Mouse (Mus musculus) erythroblast, embryonic 14.5 days (primary cell): ENCODE data around the gene Efna5.

Experiments
- GATA1 ChIP-seq: IDR thresholded peaks from 2 replicates; pipeline ENCODE4 v1.6.1; 2012; ENCODE audit warnings: low read length, inconsistent platforms, mixed read lengths
- TAL1 ChIP-seq: IDR thresholded peaks from 3 replicates; pipeline ENCODE4 v1.6.1; 2012; ENCODE audit warnings: low read length, inconsistent platforms, mixed read lengths

DNA sequence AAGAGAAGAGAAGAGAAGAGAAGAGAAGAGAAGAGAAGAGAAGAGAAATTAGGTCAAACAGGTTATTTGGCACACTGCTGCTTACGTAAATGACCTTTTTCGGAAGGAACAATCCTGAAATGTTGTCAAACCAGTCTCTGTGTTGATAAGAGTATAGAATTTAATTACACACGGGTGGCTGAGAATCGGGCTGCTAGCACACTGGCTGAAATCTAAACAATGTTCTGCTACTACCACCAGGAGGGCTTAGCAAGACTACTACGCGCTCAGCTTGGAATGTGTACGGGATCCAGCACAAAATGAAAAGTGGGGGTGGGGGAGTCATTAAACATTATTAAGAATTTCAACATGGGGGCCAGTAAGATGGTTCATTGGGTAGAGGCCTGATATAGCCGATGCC, 190.9 kb downstream of the Efna5 start:
- TF ChIP-seq GATA1 (no peak), TAL1 (no peak)
